Mouse (Mus musculus) megakaryocyte progenitor cell, adult 5-6 weeks (primary cell): ENCODE results near the gene Ruvbl2. TPM values are rescaled to one million over a fixed set of nuclear protein-coding genes. Genes with fewer than 3 reads are reported as not detected.
"Not testable (repeated sequence)": the region's sequence is repeated elsewhere in the genome, so short reads cannot be mapped to it uniquely, and the experiment has no call there.

ENCODE experiments used
- ATAC-seq: replicated peaks from 2 replicates; pipeline ENCODE4 v1.8.0; 2016; ENCODE audit warnings: mild to moderate bottlenecking, moderate TSS enrichment, inconsistent platforms; ENCODE audit not compliant: poor library complexity
- total RNA-seq, 2 experiments: library from RNA; stranded (forward) in 1 of 2; stranded (reverse) in 1 of 2; fragments of 157-497, 149-512 nt in 1 of 2; fragments of 200-1000 nt in 1 of 2; gene quantifications; 2 replicates each; pipeline versions ENCODE4 v1.2.3 to v1.2.4; 2015 to 2017

The Ruvbl2 gene
- total RNA-seq, 2 experiments from 2014 or later: 170 to 205 TPM

- ATAC-seq: peak; percentile 86
Observed at GRCm38 (mm10) chr7:45405091-45406075, 32.5 kb downstream of the Ruvbl2 start, which contains the start of gene Kcna7. Gene Kcna7 (plus strand): TSS chr7:45405653.

- ATAC-seq: peak; percentile 74
Observed at GRCm38 (mm10) chr7:45403532-45404261, 34.2 kb downstream of the Ruvbl2 start.

GRCm38 (mm10) chr7:45401521-45402085, 36.3 kb downstream of the Ruvbl2 start:
- no peak for ATAC-seq

- ATAC-seq: no peak
Observed at GRCm38 (mm10) chr7:45396787-45397186, 41.1 kb downstream of the Ruvbl2 start.

- not testable (repeated sequence) for ATAC-seq
Observed at GRCm38 (mm10) chr7:45396337-45396775, 41.5 kb downstream of the Ruvbl2 start.

- peak; percentile 92 for ATAC-seq
Observed at GRCm38 (mm10) chr7:45395578-45396336, 42.1 kb downstream of the Ruvbl2 start, which contains the start of gene Snrnp70. Gene Snrnp70 (minus strand): TSS chr7:45395742.

GRCm38 (mm10) chr7:45395129-45395541, 42.8 kb downstream of the Ruvbl2 start:
- peak; percentile 63 for ATAC-seq

GRCm38 (mm10) chr7:45386077-45386476, 51.8 kb downstream of the Ruvbl2 start:
- peak; percentile 60 for ATAC-seq

GRCm38 (mm10) chr7:45376057-45376456, 61.8 kb downstream of the Ruvbl2 start:
- no peak for ATAC-seq

- no peak for ATAC-seq
Observed at GRCm38 (mm10) chr7:45374620-45375019, 63.3 kb downstream of the Ruvbl2 start.

GRCm38 (mm10) chr7:45372371-45372770, 65.5 kb downstream of the Ruvbl2 start:
- ATAC-seq: no peak

Other genes with a start within 250 kb of the Ruvbl2 start
Only the 30 nearest of the 32 such genes appear.
- 3.8 and 5.4 TPM in 2 replicates for gene Dkkl1, start 225.9 kb downstream of the Ruvbl2 start, total RNA-seq (2015)
- gene Dkkl1, start 225.9 kb downstream of the Ruvbl2 start, total RNA-seq (2017): 4.2 and 5.6 TPM in 2 replicates
- gene Tead2, start 222.3 kb downstream of the Ruvbl2 start, total RNA-seq (2015): 2.2 TPM in 1 of 2 replicates, not detected in the other
- 0.20 TPM in 1 of 2 replicates, not detected in the other for gene Tead2, start 222.3 kb downstream of the Ruvbl2 start, total RNA-seq (2017)
- 104 and 124 TPM in 2 replicates for gene Cd37, start 199.0 kb downstream of the Ruvbl2 start, total RNA-seq (2015)
- gene Cd37, start 199.0 kb downstream of the Ruvbl2 start, total RNA-seq (2017): 76.6 and 81.9 TPM in 2 replicates
- not detected in 2 replicates for gene Slc6a16, start 197.0 kb downstream of the Ruvbl2 start, total RNA-seq (2015)
- not detected in 2 replicates for gene Slc6a16, start 197.0 kb downstream of the Ruvbl2 start, total RNA-seq (2017)
- gene Slc6a21, start 160.6 kb downstream of the Ruvbl2 start, total RNA-seq (2015): 0.10 TPM in 1 of 2 replicates, not detected in the other
- gene Slc6a21, start 160.6 kb downstream of the Ruvbl2 start, total RNA-seq (2017): not detected in 2 replicates
- 1.0 and 1.8 TPM in 2 replicates for gene Trpm4, start 104.3 kb downstream of the Ruvbl2 start, total RNA-seq (2015)
- gene Trpm4, start 104.3 kb downstream of the Ruvbl2 start, total RNA-seq (2017): 1.2 and 1.4 TPM in 2 replicates
- gene Hrc, start 102.8 kb downstream of the Ruvbl2 start, total RNA-seq (2015): not detected in 2 replicates
- not detected in 2 replicates for gene Hrc, start 102.8 kb downstream of the Ruvbl2 start, total RNA-seq (2017)
- not detected in 2 replicates for gene Ppfia3, start 71.1 kb downstream of the Ruvbl2 start, total RNA-seq (2015)
- gene Ppfia3, start 71.1 kb downstream of the Ruvbl2 start, total RNA-seq (2017): not detected in 2 replicates
- gene Lin7b, start 67.5 kb downstream of the Ruvbl2 start, total RNA-seq (2015): not detected in 2 replicates
- gene Lin7b, start 67.5 kb downstream of the Ruvbl2 start, total RNA-seq (2017): not detected in 2 replicates
- gene Snrnp70, start 42.4 kb downstream of the Ruvbl2 start, total RNA-seq (2015): 105 and 107 TPM in 2 replicates
- gene Snrnp70, start 42.4 kb downstream of the Ruvbl2 start, total RNA-seq (2017): 387 and 490 TPM in 2 replicates
- not detected in 2 replicates for gene Kcna7, start 32.4 kb downstream of the Ruvbl2 start, total RNA-seq (2015)
- gene Kcna7, start 32.4 kb downstream of the Ruvbl2 start, total RNA-seq (2017): not detected in 2 replicates
- 0.10 TPM in 1 of 2 replicates, not detected in the other for gene Ntf5, start 24.4 kb downstream of the Ruvbl2 start, total RNA-seq (2015)
- gene Ntf5, start 24.4 kb downstream of the Ruvbl2 start, total RNA-seq (2017): not detected in 2 replicates
- not detected in 2 replicates for gene Lhb, start 17.3 kb downstream of the Ruvbl2 start, total RNA-seq (2015)
- gene Lhb, start 17.3 kb downstream of the Ruvbl2 start, total RNA-seq (2017): not detected in 2 replicates
- 22.6 and 26.2 TPM in 2 replicates for gene Gys1, start 3.3 kb downstream of the Ruvbl2 start, total RNA-seq (2015)
- gene Gys1, start 3.3 kb downstream of the Ruvbl2 start, total RNA-seq (2017): 22.3 and 24.4 TPM in 2 replicates
- 1,479 and 1,608 TPM in 2 replicates for gene Ftl1, start 21.8 kb upstream of the Ruvbl2 start, total RNA-seq (2015)
- gene Ftl1, start 21.8 kb upstream of the Ruvbl2 start, total RNA-seq (2017): 770 and 961 TPM in 2 replicates
- gene Bax, start 28.8 kb upstream of the Ruvbl2 start, total RNA-seq (2015): 20.7 and 21.5 TPM in 2 replicates
- gene Bax, start 28.8 kb upstream of the Ruvbl2 start, total RNA-seq (2017): 29.6 and 35.2 TPM in 2 replicates
- 0.07 TPM in 1 of 2 replicates, not detected in the other for gene Tulp2, start 43.8 kb upstream of the Ruvbl2 start, total RNA-seq (2015)
- gene Tulp2, start 43.8 kb upstream of the Ruvbl2 start, total RNA-seq (2017): not detected in 2 replicates
- not detected in 2 replicates for gene Gm45808, start 48.7 kb upstream of the Ruvbl2 start, total RNA-seq (2015)
- not detected in 2 replicates for gene Gm45808, start 48.7 kb upstream of the Ruvbl2 start, total RNA-seq (2017)
- 18.6 and 22.4 TPM in 2 replicates for gene Dhdh, start 50.7 kb upstream of the Ruvbl2 start, total RNA-seq (2015)
- 18.1 and 20.7 TPM in 2 replicates for gene Dhdh, start 50.7 kb upstream of the Ruvbl2 start, total RNA-seq (2017)
- gene Nucb1, start 72.3 kb upstream of the Ruvbl2 start, total RNA-seq (2015): 112 and 114 TPM in 2 replicates
- gene Nucb1, start 72.3 kb upstream of the Ruvbl2 start, total RNA-seq (2017): 387 and 408 TPM in 2 replicates
- gene Ppp1r15a, start 88.2 kb upstream of the Ruvbl2 start, total RNA-seq (2015): 46.2 and 56.7 TPM in 2 replicates
- 70.0 and 90.7 TPM in 2 replicates for gene Ppp1r15a, start 88.2 kb upstream of the Ruvbl2 start, total RNA-seq (2017)
- gene Plekha4, start 88.2 kb upstream of the Ruvbl2 start, total RNA-seq (2015): 0.67 TPM in 1 of 2 replicates, not detected in the other
- 0.04 and 0.34 TPM in 2 replicates for gene Plekha4, start 88.2 kb upstream of the Ruvbl2 start, total RNA-seq (2017)
- 0.22 and 5.5 TPM in 2 replicates for gene Hsd17b14, start 116.8 kb upstream of the Ruvbl2 start, total RNA-seq (2015)
- gene Hsd17b14, start 116.8 kb upstream of the Ruvbl2 start, total RNA-seq (2017): 1.2 and 8.2 TPM in 2 replicates
- 43.5 and 55.9 TPM in 2 replicates for gene Bcat2, start 132.1 kb upstream of the Ruvbl2 start, total RNA-seq (2015)
- gene Bcat2, start 132.1 kb upstream of the Ruvbl2 start, total RNA-seq (2017): 37.0 and 44.0 TPM in 2 replicates
- gene Fgf21, start 177.4 kb upstream of the Ruvbl2 start, total RNA-seq (2015): not detected in 2 replicates
- not detected in 2 replicates for gene Fgf21, start 177.4 kb upstream of the Ruvbl2 start, total RNA-seq (2017)
- gene Fut1, start 179.2 kb upstream of the Ruvbl2 start, total RNA-seq (2015): not detected in 2 replicates
- gene Fut1, start 179.2 kb upstream of the Ruvbl2 start, total RNA-seq (2017): not detected in 2 replicates
- 0.32 TPM in 1 of 2 replicates, not detected in the other for gene Izumo1, start 183.7 kb upstream of the Ruvbl2 start, total RNA-seq (2015)
- gene Izumo1, start 183.7 kb upstream of the Ruvbl2 start, total RNA-seq (2017): 0.24 TPM in 1 of 2 replicates, not detected in the other
- gene Rasip1, start 189.4 kb upstream of the Ruvbl2 start, total RNA-seq (2015): 0.10 TPM in 1 of 2 replicates, not detected in the other
- 0.08 TPM in 1 of 2 replicates, not detected in the other for gene Rasip1, start 189.4 kb upstream of the Ruvbl2 start, total RNA-seq (2017)
- gene Mamstr, start 201.9 kb upstream of the Ruvbl2 start, total RNA-seq (2015): 0.64 TPM in 1 of 2 replicates, not detected in the other
- 0.12 TPM in 1 of 2 replicates, not detected in the other for gene Mamstr, start 201.9 kb upstream of the Ruvbl2 start, total RNA-seq (2017)
- gene Fut2, start 228.3 kb upstream of the Ruvbl2 start, total RNA-seq (2015): not detected in 2 replicates
- not detected in 2 replicates for gene Fut2, start 228.3 kb upstream of the Ruvbl2 start, total RNA-seq (2017)